Mouse (Mus musculus): ENCODE data around the gene Hexb.

Hexb gene

GRCm38 (mm10) chr13:97224341-97224982 is 26.3 kb upstream of the Hexb start:
- no peak for DNase-seq (ENCODE audit: low spot score)

DNA sequence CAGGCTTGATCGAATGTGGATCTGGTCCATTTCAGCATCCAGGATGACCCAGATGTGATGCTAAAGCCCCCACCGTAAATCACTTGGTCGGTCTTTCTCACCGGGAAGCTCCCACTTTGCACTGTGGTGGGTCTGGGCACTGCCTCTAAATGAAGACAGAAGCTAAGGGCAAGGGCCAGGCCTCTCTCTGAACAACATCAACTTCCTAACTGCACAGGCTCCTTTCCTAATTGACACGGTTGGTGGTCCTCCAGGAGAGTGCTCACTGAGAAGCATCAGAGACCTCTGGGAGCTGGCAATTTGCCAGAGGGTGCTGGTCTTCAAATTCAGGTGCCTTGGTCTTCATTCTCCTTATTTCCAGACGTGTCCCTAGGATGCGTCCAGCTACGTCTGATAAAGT is 25.7 kb upstream of the Hexb start:
- DNase-seq (ENCODE audit: low spot score): no peak

DNA sequence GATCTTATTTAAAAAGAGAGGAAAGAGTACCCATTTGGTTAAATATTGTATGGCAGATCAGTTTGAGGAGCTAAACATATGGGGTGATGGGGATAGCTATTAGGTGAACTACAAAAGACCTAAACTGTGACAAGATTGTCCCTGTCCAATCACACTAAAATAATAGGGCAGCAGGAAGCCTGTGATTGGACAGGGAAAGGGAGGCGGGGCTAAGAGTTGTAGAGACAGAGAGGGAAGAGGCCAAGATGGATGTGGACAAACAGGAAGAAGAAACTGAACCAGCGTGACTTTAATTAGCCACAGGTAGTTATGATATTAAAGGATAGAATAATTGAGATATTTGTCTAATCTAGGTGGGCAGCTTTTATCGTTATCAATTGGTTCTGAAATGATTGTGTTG is 21.9 kb upstream of the Hexb start:
- no peak for DNase-seq (ENCODE audit: low spot score)

GRCm38 (mm10) chr13:97216196-97216595 is 18.0 kb upstream of the Hexb start:
- DNase-seq (ENCODE audit: low spot score): no peak

- no peak for DNase-seq (ENCODE audit: low spot score)
These were observed 17.4 kb upstream of the Hexb start for GRCm38 (mm10) chr13:97215563-97215962.

DNA sequence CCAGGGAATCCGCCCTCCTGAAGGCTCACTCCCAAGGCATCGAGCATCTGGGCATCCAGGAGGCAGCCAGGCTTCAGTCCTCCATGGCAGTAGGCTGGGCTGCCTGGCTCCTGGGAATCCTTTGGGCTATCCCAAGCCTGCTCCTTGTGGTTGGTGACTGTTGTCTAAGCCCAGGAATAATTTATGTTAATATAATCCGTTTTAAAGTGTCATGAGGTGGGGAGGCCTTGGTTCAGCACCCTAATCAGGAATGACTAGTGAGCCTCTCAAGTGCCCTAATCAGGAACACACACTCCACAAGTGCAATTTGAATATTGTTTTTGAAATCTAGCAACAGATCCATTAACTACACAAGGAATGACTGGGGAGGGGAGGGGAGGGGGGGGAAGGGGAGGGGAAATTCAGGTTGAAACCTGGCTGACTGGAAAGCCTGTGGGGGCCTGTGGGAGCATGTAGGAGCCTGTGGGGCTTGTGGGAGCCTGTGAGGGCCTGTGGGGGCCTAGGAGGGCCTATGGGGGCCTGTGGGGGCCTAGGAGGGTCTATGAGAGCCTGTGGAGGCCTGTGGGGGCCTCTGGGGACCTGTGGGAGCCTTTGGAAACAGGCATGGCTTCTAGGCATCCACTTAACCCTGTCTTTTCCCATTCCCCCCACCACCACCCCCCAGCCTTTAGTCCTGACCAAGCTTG is 16.6 kb upstream of the Hexb start:
- DNase-seq (ENCODE audit: low spot score): no peak

- no peak for DNase-seq (ENCODE audit: low spot score)
These were observed 10.4 kb upstream of the Hexb start for GRCm38 (mm10) chr13:97208500-97209010.

DNA sequence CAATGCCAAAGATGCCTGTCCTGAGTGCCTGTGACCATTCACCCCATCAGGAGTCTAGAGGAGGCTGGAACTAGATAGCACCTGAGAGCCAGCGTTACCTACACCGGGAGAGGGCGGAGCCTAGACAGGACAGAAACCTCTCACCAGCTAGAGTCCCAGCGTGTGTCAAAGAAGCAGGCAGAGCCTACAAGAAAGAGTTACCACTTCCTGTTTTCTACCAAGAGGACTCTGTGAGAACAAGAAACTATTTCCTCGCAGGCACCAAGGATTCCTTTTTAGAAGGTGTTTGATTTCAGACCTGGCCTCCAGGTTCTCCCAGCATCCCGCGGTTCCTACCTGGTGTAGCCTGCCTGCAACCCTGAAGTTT is 9.9 kb upstream of the Hexb start:
- DNase-seq (ENCODE audit: low spot score): no peak

DNA sequence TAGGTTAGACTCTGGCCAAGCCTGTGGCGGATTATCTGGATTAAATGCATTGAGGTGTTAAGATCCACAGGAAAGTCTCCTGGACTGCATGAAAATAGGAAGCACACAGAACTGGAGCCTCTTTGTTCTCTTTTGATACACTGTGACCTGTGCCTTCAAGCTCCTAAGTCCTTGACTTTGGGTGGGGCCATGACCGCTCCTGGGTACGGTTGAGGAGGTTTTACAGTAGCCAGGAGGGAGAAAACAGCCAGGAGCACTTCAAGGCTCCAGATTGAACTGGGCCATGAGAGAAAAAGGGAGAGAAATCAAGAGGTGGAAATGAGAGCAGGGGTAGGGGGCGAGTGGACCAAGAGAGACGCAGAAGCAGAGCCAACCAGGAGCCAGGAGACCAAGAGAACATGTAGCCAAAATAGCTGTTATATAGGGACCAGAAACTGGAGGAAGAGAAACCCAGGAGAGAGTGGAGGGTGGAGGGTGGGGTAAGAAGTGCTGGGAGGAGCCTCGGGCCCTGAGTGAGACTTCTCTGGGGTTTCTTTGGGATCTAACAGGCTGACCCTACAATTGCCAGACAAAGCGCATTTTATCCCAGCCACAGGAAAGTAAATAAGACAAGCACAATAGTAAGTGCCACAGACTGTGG is 9.4 kb upstream of the Hexb start:
- DNase-seq (ENCODE audit: low spot score): no peak

DNA sequence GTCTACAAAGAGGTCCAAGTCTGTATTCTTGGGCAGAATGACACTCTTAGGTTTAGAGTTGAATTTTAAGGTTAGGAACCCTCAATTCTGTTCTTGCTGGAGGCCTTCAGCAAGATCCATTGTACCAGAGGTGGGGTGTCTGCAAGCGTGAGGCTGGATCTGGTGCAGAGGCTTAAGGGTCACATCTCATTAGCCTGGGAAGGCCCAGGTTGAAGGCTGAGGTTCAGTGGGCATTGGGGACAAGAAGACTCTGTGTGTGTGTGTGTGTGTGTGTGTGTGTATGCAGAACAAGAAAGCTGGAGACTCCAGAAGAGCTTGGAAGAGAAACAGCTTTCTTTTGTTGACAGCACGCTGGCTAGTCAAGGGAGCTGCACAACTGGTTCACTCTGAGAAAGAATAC is 7.9 kb upstream of the Hexb start:
- no peak for DNase-seq (ENCODE audit: low spot score)

DNA sequence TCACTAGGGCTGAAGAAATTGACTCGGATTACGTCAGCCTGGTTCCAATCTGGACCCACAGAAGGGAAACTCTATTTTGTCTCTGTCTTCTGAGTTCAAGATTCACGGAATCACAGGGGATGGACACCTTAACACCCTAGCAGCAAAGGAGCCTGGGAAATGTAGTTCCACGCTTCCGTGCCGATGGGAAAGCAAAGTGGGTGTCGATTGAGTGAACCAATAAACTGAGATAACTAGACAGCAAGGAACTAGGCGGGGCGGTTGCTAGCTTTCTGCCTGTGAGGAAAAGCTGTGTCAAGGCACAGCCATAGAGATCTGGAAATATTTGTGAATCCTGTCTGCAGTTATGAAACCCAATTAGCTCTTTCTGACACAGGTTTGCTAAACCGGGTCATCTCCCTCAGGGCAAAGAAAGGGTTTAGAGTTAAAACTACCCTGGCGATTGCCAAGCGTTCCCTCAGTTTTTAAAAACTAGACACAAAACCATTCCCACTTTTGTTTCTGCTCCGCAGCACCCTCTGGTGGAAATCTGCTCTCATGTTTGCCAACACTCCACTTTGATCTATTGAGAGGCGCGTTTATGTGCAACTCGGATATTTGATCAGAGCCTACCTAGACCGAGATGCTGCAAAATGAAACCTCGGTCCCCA is 7.0 kb upstream of the Hexb start:
- peak; percentile 75 for DNase-seq (ENCODE audit: low spot score)

- no peak for DNase-seq (ENCODE audit: low spot score)
These were observed 3.7 kb upstream of the Hexb start for GRCm38 (mm10) chr13:97201896-97202295.

GRCm38 (mm10) chr13:97201076-97201475 is 2.9 kb upstream of the Hexb start:
- no peak for DNase-seq (ENCODE audit: low spot score)

DNA sequence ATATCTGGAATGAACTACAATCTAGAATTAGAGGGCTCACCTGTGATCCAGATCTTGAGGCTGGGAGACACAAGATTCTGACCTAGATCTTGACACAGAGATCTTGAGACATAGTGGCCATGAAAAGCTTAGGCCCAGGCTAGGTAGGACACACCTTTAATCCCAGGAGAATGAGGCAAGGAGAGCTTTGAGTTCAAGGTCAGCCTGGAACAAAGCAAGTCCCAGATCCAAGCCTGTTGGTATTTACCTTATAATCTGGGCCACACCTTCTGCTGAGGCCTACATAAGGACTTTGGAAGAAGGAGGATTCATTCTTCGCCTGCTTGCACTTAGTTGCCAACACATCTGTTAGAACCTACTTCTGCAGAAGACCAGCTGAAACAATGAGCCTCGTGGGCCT is 966 bp upstream of the Hexb start:
- no peak for DNase-seq (ENCODE audit: low spot score)

DNA sequence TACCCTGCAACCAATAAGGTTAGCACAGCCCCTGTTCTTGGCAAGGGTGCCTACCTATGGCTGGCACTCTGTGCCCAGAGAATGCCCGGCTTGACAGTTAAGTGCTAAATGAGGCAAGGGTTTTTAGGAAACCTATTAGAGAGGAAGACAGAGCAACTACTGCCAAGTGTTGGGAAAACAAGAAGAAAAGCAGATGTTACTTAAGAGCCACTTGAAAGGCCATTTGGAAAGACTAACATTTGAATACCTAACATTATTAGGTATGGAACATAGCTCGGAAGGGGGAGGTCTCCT is 1.3 kb downstream of the Hexb start:
- DNase-seq (ENCODE audit: low spot score): no peak

DNA sequence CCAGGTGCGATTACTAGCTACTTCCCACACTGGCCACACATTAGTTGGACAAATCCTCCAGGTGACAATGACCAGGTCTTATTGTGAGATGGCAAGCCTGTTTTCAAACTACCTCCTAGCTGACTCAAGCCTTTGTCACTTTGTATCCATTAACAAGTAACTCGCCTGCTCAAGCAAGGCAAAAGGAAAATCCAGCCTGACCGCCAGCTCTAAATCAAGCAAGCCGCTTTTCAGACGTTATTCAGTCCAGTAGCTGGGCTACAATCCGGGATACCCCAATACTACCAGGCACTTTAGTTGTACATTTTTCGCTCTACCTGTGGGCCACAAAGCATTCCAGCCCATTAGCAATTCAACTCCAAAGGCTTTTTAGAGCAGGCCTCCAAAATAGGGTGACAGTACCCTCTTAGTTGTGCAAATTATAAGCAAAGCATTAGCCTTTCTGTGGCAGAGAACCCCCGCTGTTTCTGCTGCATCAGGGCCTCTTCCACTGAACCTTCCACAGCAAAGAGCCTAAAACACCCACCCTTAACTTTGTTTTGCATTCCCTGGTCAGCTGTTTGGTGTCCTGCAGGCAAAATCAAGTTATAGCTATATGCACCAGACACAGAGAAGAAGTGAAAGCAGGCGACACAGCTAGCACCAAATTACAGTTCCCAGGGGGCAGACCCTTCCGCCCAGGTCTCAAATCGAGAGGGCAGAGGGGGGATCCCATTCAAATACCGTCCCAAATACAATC is 1.8 kb downstream of the Hexb start:
- DNase-seq (ENCODE audit: low spot score): no peak

DNA sequence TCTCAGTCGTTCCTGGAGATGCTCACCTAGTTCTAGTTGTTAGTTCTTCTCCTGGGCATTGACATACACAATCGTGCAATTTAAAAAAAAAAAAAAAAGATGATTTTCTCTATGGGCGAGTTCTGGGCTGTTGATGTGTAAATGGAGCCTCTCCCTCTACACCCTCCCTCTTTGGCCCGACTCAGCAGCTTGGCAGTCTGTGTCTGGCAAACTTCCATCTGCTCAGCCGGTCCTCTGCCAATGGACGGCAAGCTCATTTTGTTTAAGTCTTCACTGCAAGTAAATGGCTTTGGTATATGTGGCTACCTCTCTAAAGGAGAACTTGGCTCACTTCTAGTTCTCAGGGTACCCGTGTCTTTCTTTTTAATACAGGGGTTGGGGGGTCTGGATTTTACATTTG is 4.7 kb downstream of the Hexb start:
- no peak for DNase-seq (ENCODE audit: low spot score)

DNA sequence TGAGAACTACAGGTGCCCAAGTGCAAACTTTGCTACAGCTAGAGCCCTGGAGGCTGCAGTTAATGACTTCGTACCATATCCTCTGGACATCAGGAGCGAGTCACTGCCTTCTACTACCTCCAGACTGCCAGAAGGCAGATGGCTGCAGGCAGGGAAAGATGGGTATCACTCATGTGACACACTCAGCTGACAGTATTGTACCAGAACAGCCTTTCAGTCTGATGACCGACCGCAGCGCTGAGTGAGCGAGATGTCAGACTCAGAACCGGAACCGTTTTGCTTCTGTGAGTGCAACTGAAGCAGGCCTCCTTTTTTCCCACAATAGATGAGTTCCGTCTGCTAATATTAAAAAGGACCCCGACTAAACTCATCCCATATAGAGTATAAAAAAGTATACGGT is 5.5 kb downstream of the Hexb start:
- DNase-seq (ENCODE audit: low spot score): no peak

DNA sequence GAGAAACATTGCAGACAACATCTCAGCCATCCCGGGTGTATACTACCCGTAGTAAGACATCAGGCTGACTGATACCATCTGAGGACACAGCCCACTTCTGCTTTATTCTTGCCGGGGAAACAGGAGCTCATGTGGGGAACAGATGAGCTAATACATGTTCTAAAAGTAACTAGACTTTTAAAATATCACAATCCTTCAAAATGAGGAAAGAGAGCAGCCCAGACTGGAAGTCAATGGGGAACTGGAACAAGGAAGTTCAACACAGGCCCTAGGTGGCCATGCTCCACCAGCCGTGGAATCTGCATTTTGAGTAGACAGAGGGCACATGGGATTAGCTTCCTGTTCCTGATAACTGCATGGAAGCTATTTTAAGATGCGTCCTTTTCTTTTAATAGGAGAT is 10.5 kb downstream of the Hexb start:
- no peak for DNase-seq (ENCODE audit: low spot score)

DNA sequence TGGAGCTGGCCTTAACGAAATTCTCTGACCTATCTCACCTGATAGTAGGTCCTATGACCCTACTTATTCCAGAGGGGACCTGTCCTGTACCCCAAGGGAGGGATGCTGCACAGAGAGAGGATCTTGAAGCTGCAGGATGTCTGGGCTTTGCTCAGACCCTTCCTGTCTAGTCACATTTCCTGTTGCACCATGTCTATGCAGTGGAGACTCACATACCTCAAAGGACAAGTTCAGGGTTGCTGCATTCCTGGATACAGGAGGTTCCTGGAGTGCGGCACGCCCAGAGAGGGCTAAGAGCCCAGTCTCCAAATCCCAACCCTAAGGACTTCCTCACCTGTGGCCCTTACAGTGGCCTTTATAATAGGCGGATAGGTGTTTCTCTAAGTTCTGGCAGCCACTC is 11.8 kb downstream of the Hexb start:
- DNase-seq (ENCODE audit: low spot score): no peak

- no peak for DNase-seq (ENCODE audit: low spot score)
These were observed 13.5 kb downstream of the Hexb start for GRCm38 (mm10) chr13:97184656-97185055.

GRCm38 (mm10) chr13:97184168-97184567 is 14.0 kb downstream of the Hexb start:
- DNase-seq (ENCODE audit: low spot score): no peak

DNA sequence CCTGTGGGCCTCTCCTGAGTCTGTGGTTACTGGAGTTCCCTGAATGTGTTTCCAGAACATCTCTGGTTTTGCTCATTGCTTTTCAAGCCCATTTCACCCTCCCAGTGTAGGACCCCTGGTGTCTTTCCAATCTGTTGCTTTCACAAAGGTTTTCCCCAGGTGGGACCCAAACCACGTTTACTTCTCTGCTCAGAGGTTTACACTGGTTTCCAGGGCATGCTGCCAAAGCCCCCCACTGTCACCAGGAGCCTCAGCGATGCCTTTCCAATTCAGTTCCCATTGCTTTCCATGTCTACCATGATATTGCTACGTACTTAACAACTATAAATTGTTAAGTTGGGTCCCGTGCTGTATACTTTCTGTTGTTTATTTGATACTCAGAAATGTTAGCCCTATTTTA is 15.3 kb downstream of the Hexb start:
- no peak for DNase-seq (ENCODE audit: low spot score)
